Mouse (Mus musculus) heart, embryonic 15.5 days (tissue): ENCODE measurements around the gene Ptprd. TPM values are rescaled to one million over a fixed set of nuclear protein-coding genes. Genes with fewer than 3 reads are reported as not detected.

Source experiments
- ATAC-seq: fragments of 200-750 bp; cut with Nextera tagmentation; replicated peaks from 2 replicates; pipeline ENCODE4 v1.8.0; 2017; ENCODE audit warnings: low read depth, moderate TSS enrichment; ENCODE audit not compliant: insufficient number of reproducible peaks, insufficient read depth, low FRiP score
- H3K27ac ChIP-seq: fragments of 300-500 bp; sonication (generic); 2 replicates; pipeline ENCODE4 v1.5.1; 2015; ENCODE audit warnings: mild to moderate bottlenecking, inconsistent platforms
- H3K27me3 ChIP-seq: fragments of 300-500 bp; sonication (generic); 2 replicates; pipeline ENCODE4 v1.6.1; 2015; ENCODE audit warnings: inconsistent platforms
- H3K36me3 ChIP-seq: fragments of 300-500 bp; sonication (generic); 2 replicates; pipeline ENCODE4 v1.6.1; 2015; ENCODE audit warnings: mild to moderate bottlenecking, inconsistent platforms
- H3K4me1 ChIP-seq: fragments of 300-500 bp; sonication (generic); replicated peaks from 2 replicates; pipeline ENCODE4 v1.6.1; 2015; ENCODE audit warnings: inconsistent platforms
- H3K4me2 ChIP-seq: fragments of 300-500 bp; sonication (generic); 2 replicates; pipeline ENCODE4 v1.6.1; 2015; ENCODE audit warnings: inconsistent platforms, mild to moderate bottlenecking, moderate library complexity
- H3K4me3 ChIP-seq: fragments of 300-500 bp; sonication (generic); 2 replicates; pipeline ENCODE4 v1.5.1; 2015; ENCODE audit warnings: mild to moderate bottlenecking, inconsistent platforms
- H3K9ac ChIP-seq: fragments of 300-500 bp; sonication (generic); 2 replicates; pipeline ENCODE4 v1.6.1; 2015; ENCODE audit warnings: mild to moderate bottlenecking, inconsistent platforms
- H3K9me3 ChIP-seq: fragments of 300-500 bp; sonication (generic); replicated peaks from 2 replicates; pipeline ENCODE4 v1.6.1; 2016; ENCODE audit warnings: inconsistent platforms
- WGBS: fragments of 180-500 bp; shearing (Covaris S2); methylation state at CpG from one replicate; pipeline ENCODE4 v1.1.7; 2015; ENCODE audit warnings: mixed read lengths; 5-methylcytosine and 5-hydroxymethylcytosine counted together
- polyA plus RNA-seq: library from polyadenylated mRNA; unstranded; fragments of >200 nt; fragmentation: Nextera tagmentation; extraction: Ambion mirVana; gene quantifications from 2 replicates; pipeline ENCODE4 v1.2.1, GENCODE M21; 2015

Ptprd gene
- polyA plus RNA-seq, 1 experiment from 2014 or later = 9.4 TPM

DNA sequence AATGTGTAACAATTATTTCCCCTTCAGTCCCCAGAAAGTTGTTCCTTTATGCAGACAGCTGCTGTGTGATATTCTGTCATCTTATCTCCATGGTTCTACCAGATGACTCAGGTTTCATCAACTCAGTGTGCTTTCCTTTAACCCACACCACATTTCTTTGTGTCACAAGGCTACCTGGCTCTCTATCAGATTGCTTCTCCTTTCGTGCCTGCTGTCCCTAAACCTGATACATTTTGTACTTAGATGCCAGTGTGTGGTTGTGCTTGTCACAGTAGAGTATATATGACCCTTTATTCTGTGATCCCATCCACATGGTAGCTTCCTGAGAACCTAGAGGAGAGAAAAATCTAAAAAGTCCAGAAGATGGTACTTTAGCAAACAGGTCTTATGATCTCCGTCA is 1445.3 kb downstream of the Ptprd start:
- H3K4me1 ChIP-seq = no peaks in the 10 kb centered on the region
- no peak for ATAC-seq
- WGBS = 71% methylated on average over 2 of the region's 2 CpGs
- H3K9me3 ChIP-seq = no peaks in the 10 kb centered on the region
- no peaks in the 10 kb centered on the region for H3K27me3 ChIP-seq
- H3K4me2 ChIP-seq = no peak overlapping the region
- no peak overlapping the region for H3K9ac ChIP-seq
- no peak overlapping the region for H3K4me3 ChIP-seq
- no peaks in the 10 kb centered on the region for H3K36me3 ChIP-seq
- no peak overlapping the region for H3K27ac ChIP-seq

DNA sequence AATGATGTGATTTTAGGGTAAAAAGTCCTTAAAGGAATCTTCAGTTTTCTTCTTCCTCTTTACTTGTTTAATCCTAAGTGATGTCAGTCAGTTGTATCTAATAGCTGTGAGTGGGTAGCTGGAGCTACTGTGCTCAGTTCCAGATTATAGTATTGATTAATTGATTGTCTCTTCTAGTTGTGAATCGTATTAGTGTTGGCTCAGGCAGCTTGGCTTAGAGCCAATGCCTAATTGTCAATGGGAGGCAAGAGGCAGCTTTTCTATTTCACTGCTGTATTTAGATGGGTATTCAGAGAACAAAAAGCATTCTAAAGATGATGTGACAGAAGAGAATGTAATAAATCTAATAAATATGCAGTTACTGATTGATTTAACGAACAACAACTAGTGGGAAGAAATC is 1461.1 kb downstream of the Ptprd start:
- ATAC-seq = no peak
- H3K27me3 ChIP-seq = no peaks in the 10 kb centered on the region
- WGBS = 57% methylated on average over 2 of the region's 2 CpGs
- H3K27ac ChIP-seq = no peak overlapping the region
- H3K9ac ChIP-seq = no peak overlapping the region
- no peaks in the 10 kb centered on the region for H3K4me1 ChIP-seq
- H3K4me2 ChIP-seq = no peak overlapping the region
- no peak overlapping the region for H3K4me3 ChIP-seq
- no peaks in the 10 kb centered on the region for H3K9me3 ChIP-seq
- H3K36me3 ChIP-seq = no peaks in the 10 kb centered on the region

DNA sequence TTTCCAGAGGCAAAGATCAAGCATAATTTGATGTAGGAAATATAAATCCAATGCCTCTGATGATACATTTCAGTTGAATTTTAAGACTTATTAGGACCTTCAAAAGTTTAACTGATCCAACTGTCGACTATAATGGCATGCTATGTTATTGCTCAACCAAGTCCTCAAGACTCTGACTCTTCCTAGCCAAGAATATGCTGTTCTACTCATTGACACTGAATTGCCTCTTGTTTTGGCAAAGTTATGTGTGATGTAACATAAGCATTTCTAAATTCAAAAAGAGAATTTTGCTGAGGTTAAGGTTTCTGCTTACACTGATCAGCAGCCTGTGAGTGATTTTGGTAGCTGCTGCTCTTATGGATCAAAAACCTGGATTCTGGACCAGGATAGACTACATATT is 1475.9 kb downstream of the Ptprd start:
- Histone ChIP-seq H3K27me3 (no peaks in the 10 kb centered on the region), H3K4me3 (no peak overlapping the region), H3K9ac (no peak overlapping the region), H3K4me2 (no peak overlapping the region), H3K27ac (no peak overlapping the region), H3K36me3 (no peaks in the 10 kb centered on the region), H3K9me3 (no peaks in the 10 kb centered on the region), H3K4me1 (no peaks in the 10 kb centered on the region)
- WGBS = 43% methylated on average over 1 of the region's 1 CpGs
- no peak for ATAC-seq

DNA sequence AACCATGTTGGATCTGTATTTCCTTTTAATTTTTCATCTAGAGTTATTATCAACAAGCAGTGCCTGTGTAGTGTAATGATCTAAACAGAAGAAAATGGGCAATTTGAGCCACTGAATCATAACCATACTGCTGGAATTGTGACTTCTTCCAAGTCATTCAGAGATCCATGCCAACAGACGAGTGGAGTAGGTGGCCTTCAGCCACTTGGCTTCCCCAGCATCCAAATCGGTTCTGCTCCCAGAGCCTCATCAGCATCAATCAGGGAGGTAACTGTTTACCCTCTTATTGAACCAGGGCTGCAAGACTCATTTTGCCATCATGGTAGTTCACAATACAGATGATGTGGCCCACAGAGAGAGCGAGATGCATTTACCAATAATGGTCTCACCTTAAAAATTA is 1536.0 kb downstream of the Ptprd start:
- no peak overlapping the region for H3K4me2 ChIP-seq
- WGBS = 70% methylated on average over 3 of the region's 3 CpGs
- no peak overlapping the region for H3K9ac ChIP-seq
- no peaks in the 10 kb centered on the region for H3K4me1 ChIP-seq
- H3K27me3 ChIP-seq = no peaks in the 10 kb centered on the region
- H3K9me3 ChIP-seq = no peaks in the 10 kb centered on the region
- no peaks in the 10 kb centered on the region for H3K36me3 ChIP-seq
- H3K4me3 ChIP-seq = no peak overlapping the region
- no peak overlapping the region for H3K27ac ChIP-seq
- no peak for ATAC-seq

DNA sequence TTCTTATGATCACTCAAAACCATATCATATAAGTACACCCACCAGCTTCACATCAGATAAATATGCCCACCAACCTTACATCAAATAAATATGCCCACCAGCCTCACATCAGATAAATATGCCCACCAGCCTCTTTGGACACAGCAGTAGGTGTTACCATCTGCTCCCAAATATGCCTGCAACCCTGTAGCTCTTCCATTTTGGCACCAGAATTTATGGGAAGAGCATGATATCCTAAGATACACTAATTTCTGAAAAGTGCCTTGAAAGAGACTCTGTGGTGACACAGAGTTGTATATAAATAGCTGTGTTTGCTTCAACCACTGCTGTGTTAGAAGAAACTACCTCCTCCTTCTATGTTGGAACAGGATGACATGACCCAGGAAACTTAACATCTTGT is 1538.5 kb downstream of the Ptprd start:
- no peak overlapping the region for H3K9ac ChIP-seq
- no peaks in the 10 kb centered on the region for H3K27me3 ChIP-seq
- H3K4me1 ChIP-seq = no peaks in the 10 kb centered on the region
- ATAC-seq = no peak
- no peaks in the 10 kb centered on the region for H3K36me3 ChIP-seq
- H3K9me3 ChIP-seq = no peaks in the 10 kb centered on the region
- no peak overlapping the region for H3K4me2 ChIP-seq
- H3K27ac ChIP-seq = no peak overlapping the region
- H3K4me3 ChIP-seq = no peak overlapping the region

DNA sequence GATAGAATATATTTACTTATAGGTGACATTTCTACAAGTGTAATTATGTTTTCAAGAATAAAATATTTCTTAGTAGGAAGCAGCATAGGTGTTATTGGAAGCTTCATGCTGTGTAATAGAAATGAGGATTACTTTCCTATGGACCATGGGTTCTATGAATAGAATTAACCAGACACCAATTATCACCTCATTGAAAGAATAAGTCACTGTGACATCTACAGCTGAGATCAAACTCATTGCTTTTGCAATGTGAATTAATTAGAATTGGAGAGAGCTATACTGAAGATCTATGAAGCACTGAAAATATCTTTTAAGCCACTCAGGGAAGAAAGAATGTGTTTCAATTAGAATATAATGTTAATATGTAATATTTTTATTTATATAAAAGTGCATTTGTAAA is 1539.1 kb downstream of the Ptprd start:
- Histone ChIP-seq H3K9ac (no peak overlapping the region), H3K27ac (no peak overlapping the region), H3K4me2 (no peak overlapping the region), H3K4me1 (no peaks in the 10 kb centered on the region), H3K4me3 (no peak overlapping the region), H3K9me3 (no peaks in the 10 kb centered on the region), H3K27me3 (no peaks in the 10 kb centered on the region), H3K36me3 (no peaks in the 10 kb centered on the region)
- ATAC-seq = no peak

DNA sequence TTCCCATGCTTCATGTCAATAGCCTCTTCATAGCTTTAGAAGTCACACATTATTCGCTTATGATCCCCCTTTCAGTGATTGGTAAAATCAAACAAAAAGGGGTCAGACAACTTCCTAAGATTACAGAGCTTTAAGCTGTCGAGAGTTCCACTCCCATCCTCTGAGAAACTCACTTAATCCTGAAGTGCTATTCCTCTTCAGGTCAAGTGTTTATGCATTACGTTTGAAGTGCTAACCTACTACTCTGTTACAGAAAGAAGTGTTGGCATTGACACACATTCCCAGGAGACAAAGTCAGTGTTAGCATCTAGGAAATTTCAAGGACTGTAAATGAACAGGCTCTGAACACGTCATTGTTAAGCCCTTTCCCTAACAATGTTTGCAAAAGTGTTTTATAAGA is 1550.0 kb downstream of the Ptprd start:
- no peak for ATAC-seq
- no peak overlapping the region for H3K9ac ChIP-seq
- WGBS = 34% methylated on average over 4 of the region's 4 CpGs
- no peak overlapping the region for H3K4me2 ChIP-seq
- no peak overlapping the region for H3K4me3 ChIP-seq
- no peaks in the 10 kb centered on the region for H3K4me1 ChIP-seq
- H3K27me3 ChIP-seq = no peaks in the 10 kb centered on the region
- no peak overlapping the region for H3K27ac ChIP-seq
- H3K9me3 ChIP-seq = no peaks in the 10 kb centered on the region
- no peaks in the 10 kb centered on the region for H3K36me3 ChIP-seq

DNA sequence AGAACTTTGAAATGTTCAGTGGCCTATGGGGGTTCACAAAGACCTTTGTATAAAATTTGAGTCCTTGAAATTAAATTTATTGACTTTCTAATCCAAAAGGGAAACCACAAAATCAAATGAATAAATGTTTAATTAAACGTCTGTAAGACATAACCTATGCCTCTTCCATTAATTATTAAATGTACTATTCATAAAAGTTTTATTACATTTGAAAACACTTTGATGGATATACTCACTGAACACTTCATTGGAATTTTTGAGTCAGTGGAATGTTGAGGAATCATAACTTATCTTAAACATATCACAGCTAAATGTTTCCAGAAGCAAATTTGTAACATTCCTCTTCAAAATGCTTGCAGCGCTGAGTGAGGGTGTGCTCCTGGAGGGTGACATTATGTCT is 1551.6 kb downstream of the Ptprd start:
- no peaks in the 10 kb centered on the region for H3K36me3 ChIP-seq
- no peaks in the 10 kb centered on the region for H3K4me1 ChIP-seq
- no peak overlapping the region for H3K9ac ChIP-seq
- no peak overlapping the region for H3K4me2 ChIP-seq
- H3K4me3 ChIP-seq = no peak overlapping the region
- H3K27me3 ChIP-seq = no peaks in the 10 kb centered on the region
- 60% methylated on average over 2 of the region's 2 CpGs for WGBS
- H3K9me3 ChIP-seq = no peaks in the 10 kb centered on the region
- ATAC-seq = no peak
- H3K27ac ChIP-seq = no peak overlapping the region

DNA sequence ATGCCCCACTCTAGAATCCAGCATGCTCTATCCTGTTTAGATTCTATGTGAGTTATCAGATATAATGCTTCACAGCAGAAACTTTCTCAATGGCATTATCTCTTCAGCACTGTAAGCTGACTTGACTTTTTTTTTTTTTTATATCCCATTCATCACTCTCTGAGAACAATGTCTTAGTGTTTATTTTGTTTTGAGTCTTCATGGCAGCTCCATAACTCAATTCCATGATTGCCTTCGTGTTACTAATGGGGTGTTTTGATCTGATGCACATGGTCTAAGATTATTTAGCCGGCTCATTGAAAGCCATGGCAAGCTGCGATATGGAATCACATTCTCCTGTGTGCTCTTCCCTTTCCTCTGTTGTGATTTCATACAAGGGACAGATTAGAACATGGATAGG is 1555.0 kb downstream of the Ptprd start:
- Histone ChIP-seq H3K36me3 (no peaks in the 10 kb centered on the region), H3K27ac (no peak overlapping the region), H3K4me2 (no peak overlapping the region), H3K27me3 (no peaks in the 10 kb centered on the region), H3K9me3 (no peaks in the 10 kb centered on the region), H3K4me3 (no peak overlapping the region), H3K4me1 (no peaks in the 10 kb centered on the region), H3K9ac (no peak overlapping the region)
- WGBS = 75% methylated on average over 3 of the region's 3 CpGs
- ATAC-seq = no peak

DNA sequence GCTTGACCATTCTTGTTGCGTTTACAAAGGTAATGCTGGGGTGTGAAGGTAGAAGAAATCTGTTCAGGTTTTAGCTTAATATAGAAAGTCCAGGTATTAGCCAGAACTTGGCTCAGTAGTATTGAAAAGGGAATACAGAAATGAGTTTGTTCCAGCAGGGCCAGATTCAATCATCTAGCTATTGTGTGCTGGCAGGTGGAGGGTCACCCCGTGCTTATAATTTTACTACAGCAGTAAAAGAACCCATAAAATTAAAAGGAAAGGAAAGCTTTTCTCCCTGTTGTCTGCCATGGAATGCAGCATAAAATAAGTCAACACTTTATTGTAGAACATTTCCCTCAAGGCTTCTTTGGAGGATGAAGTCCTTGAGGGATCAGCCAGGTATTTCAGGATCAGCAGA is 1558.8 kb downstream of the Ptprd start:
- WGBS = 87% methylated on average over 2 of the region's 2 CpGs
- H3K27me3 ChIP-seq = no peaks in the 10 kb centered on the region
- no peaks in the 10 kb centered on the region for H3K9me3 ChIP-seq
- ATAC-seq = no peak
- H3K4me1 ChIP-seq = no peaks in the 10 kb centered on the region
- H3K4me2 ChIP-seq = no peak overlapping the region
- H3K27ac ChIP-seq = no peak overlapping the region
- H3K36me3 ChIP-seq = no peaks in the 10 kb centered on the region
- H3K9ac ChIP-seq = no peak overlapping the region
- no peak overlapping the region for H3K4me3 ChIP-seq

DNA sequence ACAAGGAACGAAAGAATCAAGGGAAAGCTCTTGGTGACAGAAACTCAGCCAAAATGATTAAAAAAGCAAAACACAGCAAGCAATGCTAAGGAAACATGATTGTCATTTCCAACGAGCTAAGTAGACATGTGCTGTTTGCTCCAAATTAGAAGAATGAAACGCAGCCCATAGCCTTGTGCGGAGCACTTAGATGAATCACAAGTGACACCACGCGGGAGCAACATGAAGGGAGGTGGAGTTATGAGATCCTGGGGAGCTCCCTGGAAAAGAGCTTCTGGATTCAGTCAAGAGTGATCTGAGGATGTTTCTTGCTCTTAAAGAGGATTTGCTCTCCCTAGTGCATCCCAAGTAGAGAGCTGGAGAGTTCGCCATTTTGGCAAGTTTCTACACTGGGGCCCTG is 1590.0 kb downstream of the Ptprd start:
- Histone ChIP-seq H3K9me3 (no peaks in the 10 kb centered on the region), H3K4me3 (no peak overlapping the region), H3K36me3 (no peaks in the 10 kb centered on the region), H3K27ac (no peak overlapping the region), H3K4me2 (no peak overlapping the region), H3K4me1 (no peaks in the 10 kb centered on the region), H3K9ac (no peak overlapping the region), H3K27me3 (no peaks in the 10 kb centered on the region)
- no peak for ATAC-seq
- 74% methylated on average over 7 of the region's 7 CpGs for WGBS

DNA sequence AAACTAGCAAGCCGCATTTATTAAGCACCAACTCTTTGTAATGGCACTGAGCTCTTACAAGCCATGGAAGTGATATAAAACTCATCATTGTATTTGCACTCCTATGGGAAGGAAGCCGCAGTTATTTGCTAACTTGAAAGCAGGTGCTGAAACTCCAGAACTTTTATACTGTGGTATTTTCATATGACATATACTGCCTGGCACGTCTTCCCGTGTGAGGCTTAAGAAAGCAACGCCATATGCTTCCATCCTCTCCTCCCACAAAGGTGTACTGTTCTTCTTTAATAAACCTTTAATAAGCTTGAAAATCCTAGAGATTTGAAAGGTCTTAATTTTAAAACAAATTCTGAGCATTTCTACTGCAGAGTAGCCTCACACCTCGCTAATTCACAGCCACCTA is 1595.1 kb downstream of the Ptprd start:
- Histone ChIP-seq H3K27me3 (no peaks in the 10 kb centered on the region), H3K27ac (no peak overlapping the region), H3K4me2 (no peak overlapping the region), H3K9me3 (no peaks in the 10 kb centered on the region), H3K4me3 (no peak overlapping the region), H3K36me3 (no peaks in the 10 kb centered on the region), H3K9ac (no peak overlapping the region), H3K4me1 (no peaks in the 10 kb centered on the region)
- WGBS = 94% methylated on average over 6 of the region's 6 CpGs
- no peak for ATAC-seq

DNA sequence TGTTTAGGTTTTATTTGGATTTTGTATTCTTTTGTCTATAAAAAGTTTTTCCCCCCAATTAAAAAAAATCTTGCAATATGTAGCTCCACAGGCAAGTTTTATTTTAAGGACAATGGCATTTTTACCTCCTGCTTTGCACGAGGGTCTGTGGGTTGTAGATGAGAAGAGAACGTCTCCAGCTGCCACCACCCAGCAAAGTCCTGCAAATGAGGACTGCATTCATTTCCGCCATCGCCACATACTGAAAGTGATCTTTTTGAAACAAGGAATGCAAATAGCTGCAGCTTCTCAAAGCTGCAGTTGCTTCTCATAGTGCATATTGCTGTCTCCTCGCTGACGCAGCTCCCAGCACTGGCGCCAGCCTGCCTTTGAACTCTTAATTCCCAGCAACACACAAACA is 1603.5 kb downstream of the Ptprd start:
- no peaks in the 10 kb centered on the region for H3K9me3 ChIP-seq
- no peaks in the 10 kb centered on the region for H3K4me1 ChIP-seq
- H3K4me3 ChIP-seq = no peak overlapping the region
- no peak overlapping the region for H3K9ac ChIP-seq
- 0 out of 2 replicates have a peak overlapping the region, but pooled peaks have one; percentile 23 for H3K4me2 ChIP-seq
- 42% methylated on average over 7 of the region's 7 CpGs for WGBS
- no peaks in the 10 kb centered on the region for H3K36me3 ChIP-seq
- no peak overlapping the region for H3K27ac ChIP-seq
- no peaks in the 10 kb centered on the region for H3K27me3 ChIP-seq
- ATAC-seq = no peak
